8 mouse cellular contexts compared by ENCODE assay signal in genomic region chr17:74993726-74994581, GRCm38 (mm10). TPM values are rescaled to one million over a fixed set of nuclear protein-coding genes. Genes with fewer than 3 reads are reported as not detected.
DNase-seq lines count a peak whose midpoint lies in the region; ATAC-seq and TF ChIP-seq lines count a peak whose summit lies in the region.

No protein-coding gene starts in this region.

- H3K27me3 ChIP-seq in embryonic facial prominence, embryonic 12.5 days, result no peaks in the 10 kb centered on the region
- no peaks in the 10 kb centered on the region for H3K27me3 ChIP-seq in hindbrain, embryonic 11.5 days (ENCODE audit: control insufficient read depth, insufficient read depth, low read length)
- H3K27me3 ChIP-seq in liver, embryonic 12.5 days (replicated peaks), result no peaks in the 10 kb centered on the region
- H3K27me3 ChIP-seq in neural tube, embryonic 11.5 days (ENCODE audit: control insufficient read depth, insufficient read depth, low read length), result no peaks in the 10 kb centered on the region

- H3K4me2 ChIP-seq in embryonic facial prominence, embryonic 12.5 days (replicated peaks), result peak overlapping the region; percentile 42
- H3K4me2 ChIP-seq in hindbrain, embryonic 11.5 days (replicated peaks; ENCODE audit: low read depth, low read length), result peak overlapping the region; percentile 40
- peak overlapping the region; percentile 60 for H3K4me2 ChIP-seq in liver, embryonic 12.5 days
- peak overlapping the region; percentile 42 for H3K4me2 ChIP-seq in neural tube, embryonic 11.5 days (ENCODE audit: low read depth)

- 3% methylated on average over 26 of the region's 26 CpGs for WGBS in embryonic facial prominence, embryonic 12.5 days
- WGBS in hindbrain, embryonic 11.5 days, result 2% methylated on average over 26 of the region's 26 CpGs
- 12% methylated on average over 26 of the region's 26 CpGs for WGBS in liver, embryonic 12.5 days (ENCODE audit: insufficient replicate concordance)
- WGBS in neural tube, embryonic 11.5 days, result 3% methylated on average over 26 of the region's 26 CpGs

- H3K36me3 ChIP-seq in embryonic facial prominence, embryonic 12.5 days, result no peaks in the 10 kb centered on the region
- no peaks in the 10 kb centered on the region for H3K36me3 ChIP-seq in hindbrain, embryonic 11.5 days (ENCODE audit: control insufficient read depth, insufficient read depth, low read length)
- H3K36me3 ChIP-seq in liver, embryonic 12.5 days, result no peaks in the 10 kb centered on the region
- no peaks in the 10 kb centered on the region for H3K36me3 ChIP-seq in neural tube, embryonic 11.5 days (ENCODE audit: control insufficient read depth, insufficient read depth, low read length)

- H3K9me3 ChIP-seq in embryonic facial prominence, embryonic 12.5 days, result 0 out of 2 replicates have a peak, but pooled peaks cover 3% of the 10 kb centered on the region
- H3K9me3 ChIP-seq in hindbrain, embryonic 11.5 days (ENCODE audit: control insufficient read depth, low read length), result no peaks in the 10 kb centered on the region
- H3K9me3 ChIP-seq in liver, embryonic 12.5 days (replicated peaks), result peaks cover 8% of the 10 kb centered on the region; the same call in 1 of the 2 replicates
- no peaks in the 10 kb centered on the region for H3K9me3 ChIP-seq in neural tube, embryonic 11.5 days (ENCODE audit: control insufficient read depth, low read length)

- peak; percentile 83 for ATAC-seq in embryonic facial prominence, embryonic 12.5 days (ENCODE audit: insufficient number of reproducible peaks, insufficient read depth, low FRiP score, low TSS enrichment)
- ATAC-seq in hindbrain, embryonic 11.5 days (ENCODE audit: low FRiP score), result peak; percentile 85
- no peak for ATAC-seq in liver, embryonic 12.5 days
- peak; percentile 84 for ATAC-seq in neural tube, embryonic 11.5 days (ENCODE audit: insufficient read depth, low FRiP score, low TSS enrichment)

- intact Hi-C loops in left cerebral cortex, adult 2 months (cut with DNase I), result loop anchor here (5.0 kb wide), 1 partner anchor 117 kb away; no protein-coding TSS in a partner anchor

- H3K27ac ChIP-seq in embryonic facial prominence, embryonic 12.5 days, result peak overlapping the region; percentile 97
- 0 out of 2 replicates have a peak overlapping the region, but pooled peaks have one; percentile 1 for H3K27ac ChIP-seq in hindbrain, embryonic 11.5 days (ENCODE audit: low read depth, low read length)
- 0 out of 2 replicates have a peak overlapping the region, but pooled peaks have one; percentile 20 for H3K27ac ChIP-seq in liver, embryonic 12.5 days
- peak overlapping the region; percentile 60; the same call in 1 of the 2 replicates for H3K27ac ChIP-seq in neural tube, embryonic 11.5 days (ENCODE audit: low read depth, low read length)
- no peak overlapping the region for H3K27ac ChIP-seq in left cerebral cortex, adult 2 months

- H3K4me3 ChIP-seq in embryonic facial prominence, embryonic 12.5 days, result peak overlapping the region; percentile 18
- H3K4me3 ChIP-seq in hindbrain, embryonic 11.5 days (ENCODE audit: low read depth, low read length), result peak overlapping the region; percentile 15
- peak overlapping the region; percentile 28 for H3K4me3 ChIP-seq in liver, embryonic 12.5 days
- H3K4me3 ChIP-seq in neural tube, embryonic 11.5 days (ENCODE audit: low read depth, low read length), result peak overlapping the region; percentile 26
- no peak overlapping the region for H3K4me3 ChIP-seq in left cerebral cortex, adult 2 months

- peak overlapping the region; percentile 37 for H3K9ac ChIP-seq in embryonic facial prominence, embryonic 12.5 days
- H3K9ac ChIP-seq in hindbrain, embryonic 11.5 days (ENCODE audit: low read depth, low read length), result no peak overlapping the region
- H3K9ac ChIP-seq in liver, embryonic 12.5 days, result 0 out of 2 replicates have a peak overlapping the region, but pooled peaks have one; percentile 27
- peak overlapping the region; percentile 44 for H3K9ac ChIP-seq in neural tube, embryonic 11.5 days (ENCODE audit: low read length)

- TF ChIP-seq CTCF in left cerebral cortex, adult 2 months (IDR thresholded peaks at IDR 0.05), result no peak

- peaks cover 20% of the 10 kb centered on the region for H3K4me1 ChIP-seq in embryonic facial prominence, embryonic 12.5 days
- no peaks in the 10 kb centered on the region for H3K4me1 ChIP-seq in hindbrain, embryonic 11.5 days (replicated peaks; ENCODE audit: control insufficient read depth, insufficient read depth, low read length)
- H3K4me1 ChIP-seq in liver, embryonic 12.5 days, result peaks cover 14% of the 10 kb centered on the region
- peaks cover 9% of the 10 kb centered on the region; the same call in 1 of the 2 replicates for H3K4me1 ChIP-seq in neural tube, embryonic 11.5 days (ENCODE audit: control insufficient read depth, insufficient read depth, low read length)

- peak; percentile 13 for DNase-seq in kidney, adult 18-20 months
- DNase-seq in kidney, adult 8-10 months, result no peak
- DNase-seq in hindbrain, embryonic 11.5 days (ENCODE audit: low spot score), result peak; percentile 78
- peak; percentile 81 for DNase-seq in neural tube, embryonic 11.5 days (ENCODE audit: low spot score)
- no peak for DNase-seq in left cerebral cortex, adult 2 months (ENCODE audit: extremely low spot score in 1 of 2, low spot score in 2 of 2)
- no peak for DNase-seq in MN1 (ENCODE audit: low spot score)

RNA-seq across cellular contexts. Expression of gene Ltbp1, which starts 11.4 kb away (rescaled TPM):
- 34.9 and 36.7 TPM in 2 replicates for polyA plus RNA-seq in embryonic facial prominence, embryonic 12.5 days (2016; fragmentation: Nextera tagmentation; extraction: Ambion mirVana)
- polyA plus RNA-seq in hindbrain, embryonic 11.5 days (2014; fragmentation: Nextera tagmentation; extraction: Ambion mirVana), result 5.5 and 5.7 TPM in 2 replicates
- polyA plus RNA-seq in liver, embryonic 12.5 days (2016; fragmentation: Nextera tagmentation; extraction: Ambion mirVana), result 7.4 and 8.6 TPM in 2 replicates
- 7.3 and 9.5 TPM in 2 replicates for polyA plus RNA-seq in neural tube, embryonic 11.5 days (2014; fragmentation: Nextera tagmentation; extraction: Ambion mirVana)
- total RNA-seq in left cerebral cortex, adult 2 months (2021), result 1 to 10 TPM; 8.5 to 9.3 TPM

Comparison
In these comparisons a context has a peak if more than half of its experiments do, and no peak if none do; other contexts are left out.
1. DNase-seq: peak in kidney, adult 18-20 months (single experiment), hindbrain, embryonic 11.5 days (single experiment) and neural tube, embryonic 11.5 days (single experiment); none in kidney, adult 8-10 months (0 of 2), left cerebral cortex, adult 2 months (0 of 2) and MN1 (single experiment).
2. Peak in every context shown above with its lines, with median percentiles within 50 percentile points of each other: H3K4me2 ChIP-seq.